Mouse (Mus musculus) duodenum, adult 2 months (tissue): ENCODE data around the gene Gjb4. TPM values are rescaled to one million over a fixed set of nuclear protein-coding genes. Genes with fewer than 3 reads are reported as not detected.

Experiments
- polyA plus RNA-seq: library from polyadenylated mRNA; depleted of rRNA; stranded (reverse); fragments of >200 nt; gene quantifications from 2 replicates; pipeline ENCODE4 v1.2.3, GENCODE M21; 2012; ENCODE audit warnings: low replicate concordance; rRNA removed

The Gjb4 gene
- 0.12 TPM in 1 of 2 replicates, not detected in the other for polyA plus RNA-seq

DNA sequence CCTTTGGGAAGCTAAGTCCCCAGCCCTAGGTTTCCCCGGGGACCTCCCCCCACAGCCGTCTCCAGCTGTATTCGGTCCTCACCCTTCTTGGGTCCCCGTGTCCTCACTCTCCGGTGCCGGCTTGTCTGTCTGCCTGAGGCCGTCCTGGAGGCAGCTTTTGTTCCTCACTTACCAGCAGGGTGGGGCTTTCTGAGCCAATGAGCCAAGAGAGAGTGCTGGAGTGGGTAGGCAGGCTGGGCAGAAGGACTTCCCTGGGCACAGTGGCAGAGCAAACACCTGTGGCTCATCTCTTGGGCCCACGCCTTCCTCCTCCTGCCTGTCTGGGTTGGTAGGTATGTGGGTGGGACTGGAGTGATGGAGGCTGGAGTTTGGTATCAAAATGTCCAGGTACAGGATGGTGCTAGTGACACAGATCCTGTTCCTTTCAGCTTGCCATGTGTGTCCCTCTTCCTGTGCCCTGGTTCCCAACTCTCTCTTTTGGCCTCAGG lies at the start of gene Gjb4:
Gjb4 (minus strand) TSS at position 131 of the 488 bp plus-strand sequence.

DNA sequence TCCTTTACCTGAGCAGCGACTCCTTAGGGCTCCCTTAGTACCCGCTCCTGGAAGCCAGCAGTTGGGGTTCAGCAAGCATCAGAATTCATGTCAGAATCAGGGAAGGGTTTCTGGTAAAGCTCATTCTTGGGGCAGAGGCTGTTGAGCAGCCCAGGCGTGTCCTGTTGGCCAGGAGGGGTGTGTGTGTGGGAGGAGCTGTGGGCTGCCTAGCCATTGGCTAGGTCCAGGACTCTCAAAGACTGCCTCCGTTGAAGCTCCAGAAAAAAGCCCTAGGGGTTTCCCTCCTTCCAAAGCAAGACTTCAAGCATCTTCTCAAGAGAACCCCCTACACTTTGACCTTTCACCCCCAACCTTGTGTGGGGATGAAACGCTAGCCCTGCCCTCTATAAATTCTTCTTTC lies 4.1 kb upstream of the Gjb4 start, which contains the start of gene Gjb5:
Gjb5 (minus strand) TSS at position 164 of the 400 bp plus-strand sequence.

DNA sequence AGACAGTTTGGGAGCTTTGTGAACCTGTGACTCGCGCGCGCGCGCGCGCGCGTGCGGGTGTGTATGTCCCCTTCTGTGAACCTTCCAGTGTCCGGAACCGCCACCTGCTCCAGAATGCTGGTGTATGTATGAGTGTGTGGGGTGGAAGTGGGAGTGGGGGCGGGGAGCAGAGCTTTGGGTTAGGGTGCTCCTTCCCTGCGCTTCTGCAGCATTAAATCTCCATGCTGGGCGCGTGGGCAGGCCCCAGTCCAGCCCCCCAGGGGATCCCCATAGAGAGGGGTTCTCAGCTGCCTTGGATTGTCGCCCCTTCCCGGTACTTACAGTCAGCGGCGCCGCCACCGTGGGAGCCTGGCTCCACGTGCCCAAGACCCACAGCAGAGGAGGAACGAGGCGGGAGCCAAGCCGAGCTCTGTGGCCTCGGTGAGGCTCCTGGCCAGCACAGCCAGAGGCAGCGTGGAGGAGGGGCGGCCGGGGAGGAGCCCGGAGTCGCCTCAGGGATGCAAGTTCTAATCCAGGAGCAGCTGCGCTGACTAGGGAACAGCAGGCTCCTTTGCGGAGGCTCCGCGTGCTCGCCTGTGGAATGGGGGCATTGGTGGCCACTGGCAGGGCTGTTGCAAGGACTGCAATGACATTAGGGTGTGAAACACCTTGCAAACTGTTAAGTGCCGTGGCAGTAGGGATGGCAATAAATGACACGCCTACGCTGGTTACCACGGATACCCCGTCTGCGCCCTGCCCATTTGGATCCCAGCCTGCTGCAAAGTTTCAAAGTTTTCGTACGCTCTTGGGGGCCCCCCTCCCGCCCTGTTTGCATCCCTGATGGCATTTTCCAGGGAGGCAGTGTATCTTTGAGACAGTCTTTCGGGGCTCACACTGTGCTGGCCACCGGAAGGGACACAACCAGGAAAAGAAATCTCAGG lies 23.4 kb downstream of the Gjb4 start, which contains the start of gene Gjb3:
Gjb3 (minus strand) TSS at position 664 of the 920 bp plus-strand sequence.

DNA sequence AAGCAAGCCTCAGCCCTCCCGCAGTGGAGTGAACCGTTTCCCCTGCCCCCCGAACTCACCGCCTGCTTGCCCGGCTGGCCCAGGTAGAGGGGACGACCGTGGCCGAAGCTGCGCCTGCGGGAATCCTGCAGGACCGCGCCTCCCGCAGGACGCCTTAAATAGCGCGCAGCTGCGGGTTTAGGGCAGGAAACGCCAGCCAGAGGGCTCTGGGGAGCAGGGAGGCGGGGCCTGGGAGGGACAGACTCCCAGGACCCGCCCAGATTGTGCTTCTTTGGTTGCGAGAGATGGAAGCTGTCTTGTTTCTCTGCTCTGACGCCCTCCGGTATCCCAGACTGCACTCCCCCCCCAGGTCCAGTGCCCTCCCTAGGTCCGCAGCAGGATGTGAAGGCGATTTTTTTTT lies 40.0 kb downstream of the Gjb4 start, which contains the start of gene Gja4:
Gja4 (minus strand) TSS at position 179 of the 400 bp plus-strand sequence.

Other genes with a start within 250 kb of the Gjb4 start
- gene Tmem35b, start 230.4 kb downstream of the Gjb4 start, polyA plus RNA-seq = 7.9 and 13.1 TPM in 2 replicates
- gene Dlgap3, start 184.9 kb downstream of the Gjb4 start, polyA plus RNA-seq = 1.00 and 1.0 TPM in 2 replicates
- 9.7 and 15.2 TPM in 2 replicates for gene Smim12, start 110.3 kb downstream of the Gjb4 start, polyA plus RNA-seq
- 7.1 and 8.4 TPM in 2 replicates for gene Gja4, start 40.0 kb downstream of the Gjb4 start, polyA plus RNA-seq
- 7.7 and 7.9 TPM in 2 replicates for gene Gjb3, start 23.2 kb downstream of the Gjb4 start, polyA plus RNA-seq
- 0.16 and 0.20 TPM in 2 replicates for gene Gjb5, start 4.1 kb upstream of the Gjb4 start, polyA plus RNA-seq